Mouse (Mus musculus) limb, embryonic 14.5 days (tissue): ENCODE measurements around the gene Sema4b. TPM values are rescaled to one million over a fixed set of nuclear protein-coding genes. Genes with fewer than 3 reads are reported as not detected.

Experiments used
- ATAC-seq: fragments of 200-750 bp; cut with Nextera tagmentation; 2 replicates; pipeline ENCODE4 v1.8.0; 2017; ENCODE audit warnings: low read depth, moderate number of reproducible peaks, moderate TSS enrichment; ENCODE audit not compliant: low FRiP score
- DNase-seq: peaks from one replicate; pipeline ENCODE4 v3.0.0-alpha.2; 2015; ENCODE audit warnings: low spot score
- H3K27ac ChIP-seq: fragments of 300-500 bp; sonication (generic); replicated peaks from 2 replicates; pipeline ENCODE4 v1.5.1; 2014; ENCODE audit warnings: low read depth, mild to moderate bottlenecking, low read length, moderate library complexity, mixed read lengths
- H3K27me3 ChIP-seq: fragments of 300-500 bp; sonication (generic); 2 replicates; pipeline ENCODE4 v1.6.1; 2014; ENCODE audit warnings: low read length, mixed read lengths; ENCODE audit not compliant: control insufficient read depth, insufficient read depth
- H3K36me3 ChIP-seq: fragments of 300-500 bp; sonication (generic); 2 replicates; pipeline ENCODE4 v1.6.1; 2014; ENCODE audit warnings: mild to moderate bottlenecking, low read length, moderate library complexity, mixed read lengths; ENCODE audit not compliant: control insufficient read depth, insufficient read depth
- H3K4me1 ChIP-seq: fragments of 300-500 bp; sonication (generic); 2 replicates; pipeline ENCODE4 v1.6.1; 2014; ENCODE audit warnings: antibody characterized with exemption, low read length, mixed read lengths; ENCODE audit not compliant: control insufficient read depth, insufficient read depth
- H3K4me2 ChIP-seq: fragments of 300-500 bp; sonication (generic); replicated peaks from 2 replicates; pipeline ENCODE4 v1.6.1; 2014; ENCODE audit warnings: low read depth, mild to moderate bottlenecking, low read length, moderate library complexity; ENCODE audit not compliant: severe bottlenecking
- H3K4me3 ChIP-seq: fragments of 300-500 bp; sonication (generic); replicated peaks from 2 replicates; pipeline ENCODE4 v1.5.1; 2014; ENCODE audit warnings: low read length
- H3K9ac ChIP-seq: fragments of 300-500 bp; sonication (generic); 2 replicates; pipeline ENCODE4 v1.6.1; 2014; ENCODE audit warnings: mild to moderate bottlenecking, low read depth, low read length, moderate library complexity; ENCODE audit not compliant: severe bottlenecking
- H3K9me3 ChIP-seq: fragments of 300-500 bp; sonication (generic); 2 replicates; pipeline ENCODE4 v1.6.1; 2016; ENCODE audit warnings: low read length; ENCODE audit not compliant: control insufficient read depth
- POLR2A ChIP-seq: fragments of 200-500 bp; IDR thresholded peaks from 2 replicates; pipeline ENCODE4 v1.8.0; 2012; ENCODE audit warnings: inconsistent platforms, mild to moderate bottlenecking, moderate library complexity, borderline replicate concordance; ENCODE audit not compliant: insufficient read depth, insufficient read length; ENCODE audit errors: extremely low read depth
- WGBS: fragments of 180-500 bp; shearing (Covaris S2); extraction: QIAGEN DNeasy Blood & Tissue Kit; methylation state at CpG from one replicate; pipeline ENCODE4 v1.1.7; 2014; 5-methylcytosine and 5-hydroxymethylcytosine counted together
- polyA plus RNA-seq, 2 experiments: library from polyadenylated mRNA; depleted of rRNA in 1 of 2; stranded (reverse) in 1 of 2; unstranded in 1 of 2; fragments of >200 nt; fragmentation: Nextera tagmentation in 1 of 2; extraction: Ambion mirVana in 1 of 2; gene quantifications; 2 replicates each; pipeline versions ENCODE4 v1.2.1 to v1.2.3; 2012 to 2014

Gene Sema4b
- polyA plus RNA-seq, 2 experiments, result 8.2 to 11.5 TPM

- Histone ChIP-seq H3K4me2 (no peak overlapping the region), H3K9me3 (no peaks in the 10 kb centered on the region), H3K9ac (no peak overlapping the region), H3K27me3 (no peaks in the 10 kb centered on the region), H3K27ac (no peak overlapping the region), H3K36me3 (no peaks in the 10 kb centered on the region), H3K4me3 (no peak overlapping the region), H3K4me1 (no peaks in the 10 kb centered on the region)
- no peak for DNase-seq
- 89% methylated on average over 3 of the region's 3 CpGs for WGBS
- no peak for ATAC-seq
- TF ChIP-seq POLR2A, result no peak
These were observed 9.2 kb upstream of the Sema4b start for GRCm38 (mm10) chr7:80177438-80177837.

GRCm38 (mm10) chr7:80178037-80178729 lies 8.5 kb upstream of the Sema4b start:
- WGBS, result 91% methylated on average over 10 of the region's 10 CpGs
- Histone ChIP-seq H3K27me3 (no peaks in the 10 kb centered on the region), H3K4me1 (no peaks in the 10 kb centered on the region), H3K36me3 (no peaks in the 10 kb centered on the region), H3K9me3 (no peaks in the 10 kb centered on the region), H3K9ac (no peak overlapping the region), H3K27ac (no peak overlapping the region), H3K4me2 (no peak overlapping the region), H3K4me3 (no peak overlapping the region)
- DNase-seq, result no peak
- no peak for ATAC-seq
- no peak for TF ChIP-seq POLR2A

DNA sequence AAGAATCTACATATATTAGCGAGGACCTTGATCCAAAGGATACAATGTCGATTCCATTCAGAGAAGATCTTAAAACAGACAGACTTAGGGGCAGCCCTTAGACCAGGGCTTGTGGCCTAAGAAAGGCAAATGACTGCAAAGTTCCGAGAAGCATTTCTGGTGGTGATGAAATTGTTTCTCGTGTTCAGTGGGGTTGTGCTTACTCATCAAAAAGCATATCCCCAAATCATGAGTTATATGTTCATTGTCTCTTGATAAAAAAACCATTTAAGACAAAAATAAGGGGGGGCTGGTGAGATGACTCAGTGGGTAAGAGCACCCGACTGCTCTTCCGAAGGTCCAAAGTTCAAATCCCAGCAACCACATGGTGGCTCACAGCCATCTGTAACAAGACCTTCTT lies 7.3 kb upstream of the Sema4b start:
- Histone ChIP-seq H3K27me3 (no peaks in the 10 kb centered on the region), H3K27ac (no peak overlapping the region), H3K9me3 (no peaks in the 10 kb centered on the region), H3K9ac (no peak overlapping the region), H3K4me1 (no peaks in the 10 kb centered on the region), H3K4me3 (no peak overlapping the region), H3K4me2 (no peak overlapping the region), H3K36me3 (no peaks in the 10 kb centered on the region)
- no peak for TF ChIP-seq POLR2A
- DNase-seq (no peak), ATAC-seq (no peak)
- 93% methylated on average over 6 of the region's 6 CpGs for WGBS

DNA sequence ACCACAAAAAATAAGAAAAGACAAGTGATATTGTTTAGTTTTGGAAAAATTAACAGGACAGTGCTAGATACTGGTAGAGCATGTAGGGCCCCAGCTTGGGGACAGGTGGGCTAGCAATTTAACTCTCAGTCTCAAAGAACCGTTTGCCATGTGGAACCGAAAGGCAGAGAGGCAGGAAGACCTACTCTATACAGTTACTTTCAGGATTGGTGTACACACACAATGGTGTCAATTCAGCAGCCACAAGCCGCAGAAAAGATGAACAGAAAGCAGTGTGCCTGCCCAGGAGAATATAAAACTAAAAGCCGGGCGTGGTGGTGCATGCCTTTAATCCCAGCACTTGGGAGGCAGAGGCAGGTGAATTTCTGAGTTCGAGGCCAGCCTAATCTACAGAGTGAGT lies 6.9 kb upstream of the Sema4b start:
- ATAC-seq (no peak), DNase-seq (no peak)
- no peaks in the 10 kb centered on the region for H3K4me1 ChIP-seq
- H3K27me3 ChIP-seq, result no peaks in the 10 kb centered on the region
- H3K4me3 ChIP-seq, result no peak overlapping the region
- H3K9ac ChIP-seq, result no peak overlapping the region
- H3K9me3 ChIP-seq, result no peaks in the 10 kb centered on the region
- H3K27ac ChIP-seq, result no peak overlapping the region
- H3K36me3 ChIP-seq, result no peaks in the 10 kb centered on the region
- no peak overlapping the region for H3K4me2 ChIP-seq
- WGBS, result 83% methylated on average over 6 of the region's 6 CpGs
- no peak for TF ChIP-seq POLR2A

GRCm38 (mm10) chr7:80180202-80180601 lies 6.4 kb upstream of the Sema4b start:
- H3K4me3 ChIP-seq, result no peak overlapping the region
- no peak for TF ChIP-seq POLR2A
- ATAC-seq (no peak), DNase-seq (no peak)
- 75% methylated on average over 3 of the region's 3 CpGs for WGBS
- no peaks in the 10 kb centered on the region for H3K27me3 ChIP-seq
- H3K4me1 ChIP-seq, result no peaks in the 10 kb centered on the region
- no peaks in the 10 kb centered on the region for H3K36me3 ChIP-seq
- H3K9ac ChIP-seq, result no peak overlapping the region
- H3K27ac ChIP-seq, result no peak overlapping the region
- H3K9me3 ChIP-seq, result no peaks in the 10 kb centered on the region
- no peak overlapping the region for H3K4me2 ChIP-seq
